Mouse (Mus musculus): Measurements from ENCODE around the gene Ttll1.

Gene Ttll1

GRCm38 (mm10) chr15:83510805-83511405 lies at the start of gene Ttll1:
TSS of gene Ttll1 (minus strand) at chr15:83510893.
- DNase-seq (ENCODE audit: low read depth, low spot score): peak; percentile 89

DNA sequence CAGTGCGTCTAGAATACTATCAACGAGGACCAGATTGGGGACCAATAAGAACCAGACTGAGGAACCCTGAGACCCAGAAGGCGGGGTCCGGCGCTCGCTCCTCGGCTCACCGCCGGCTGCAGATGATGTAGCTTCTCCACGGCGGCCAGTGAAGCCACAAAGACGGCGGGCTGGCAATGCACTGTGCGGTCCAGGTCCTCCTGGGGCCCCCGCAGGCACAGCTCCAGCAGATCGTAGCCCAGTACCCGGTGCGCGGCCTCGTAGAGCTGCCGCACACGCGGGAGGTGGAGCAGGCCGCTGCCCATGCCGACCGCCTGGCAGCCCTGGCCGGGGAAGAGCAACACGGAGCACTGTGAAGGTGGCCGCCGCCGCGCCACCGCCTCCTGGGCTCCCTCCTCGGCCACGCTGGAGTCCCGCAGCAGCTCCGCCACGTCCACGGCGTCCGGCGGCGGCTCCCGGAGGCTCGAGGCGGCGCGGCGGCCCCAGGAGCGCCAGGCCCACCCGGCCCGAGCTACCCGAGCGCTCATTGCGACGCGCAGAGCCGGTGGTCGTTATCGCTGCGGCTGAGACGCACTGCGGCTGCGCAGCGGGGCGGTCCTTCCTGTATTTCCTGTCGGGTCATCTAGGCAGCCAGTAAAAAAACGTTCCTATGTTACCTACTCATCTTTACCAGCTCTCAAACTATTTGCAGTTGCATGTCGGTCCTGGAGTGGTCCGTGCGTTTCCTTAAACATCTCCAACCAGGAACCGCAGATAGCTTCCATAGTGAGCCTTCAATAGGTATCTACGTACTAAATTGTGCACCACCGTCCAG lies 44.7 kb upstream of the Ttll1 start:
- no peak for DNase-seq (ENCODE audit: low read depth, low spot score)

DNA sequence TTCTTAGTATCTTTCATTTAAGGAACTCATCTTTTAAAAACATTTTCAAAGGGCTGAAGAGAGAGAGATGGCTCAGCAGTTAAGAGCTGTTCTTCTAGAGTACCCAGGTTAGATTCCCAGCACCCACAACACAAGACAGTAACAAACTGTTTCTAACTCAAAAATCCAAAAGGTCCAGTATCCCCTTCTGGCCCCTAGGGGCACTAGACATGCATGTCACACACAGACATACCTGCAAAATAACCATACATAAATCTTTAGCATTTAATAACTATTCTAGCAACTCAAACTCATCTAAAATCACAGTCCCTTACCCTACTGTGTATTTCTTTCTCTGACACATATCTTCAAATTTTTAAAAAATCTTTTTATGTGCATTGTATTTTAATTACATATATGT lies 43.1 kb upstream of the Ttll1 start:
- no peak for DNase-seq (ENCODE audit: low read depth, low spot score)

- no peak for DNase-seq (ENCODE audit: low read depth, low spot score)
Observed at GRCm38 (mm10) chr15:83550137-83550536, 39.4 kb upstream of the Ttll1 start.

DNA sequence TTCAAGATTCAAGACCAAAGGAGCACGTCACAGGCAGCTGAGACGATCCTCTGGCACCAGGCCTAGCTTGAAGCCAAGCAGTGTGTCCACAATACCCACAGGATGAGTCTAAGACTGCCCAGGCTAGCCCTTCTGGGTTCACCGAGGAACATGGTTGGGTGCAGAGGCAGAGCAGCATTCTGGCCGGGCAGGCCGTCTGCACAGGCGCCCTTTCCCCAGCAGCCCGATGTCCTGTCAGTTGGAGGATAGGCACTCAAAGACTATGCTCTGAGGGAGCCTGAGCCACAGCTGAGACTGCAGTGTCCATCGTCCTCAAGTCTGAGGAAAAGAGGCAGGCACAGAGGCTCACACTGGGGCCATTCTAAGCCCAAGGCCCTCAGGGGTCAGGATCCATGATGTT lies 36.5 kb upstream of the Ttll1 start:
- no peak for DNase-seq (ENCODE audit: low read depth, low spot score)

GRCm38 (mm10) chr15:83546029-83546428 lies 35.3 kb upstream of the Ttll1 start:
- no peak for DNase-seq (ENCODE audit: low read depth, low spot score)

DNA sequence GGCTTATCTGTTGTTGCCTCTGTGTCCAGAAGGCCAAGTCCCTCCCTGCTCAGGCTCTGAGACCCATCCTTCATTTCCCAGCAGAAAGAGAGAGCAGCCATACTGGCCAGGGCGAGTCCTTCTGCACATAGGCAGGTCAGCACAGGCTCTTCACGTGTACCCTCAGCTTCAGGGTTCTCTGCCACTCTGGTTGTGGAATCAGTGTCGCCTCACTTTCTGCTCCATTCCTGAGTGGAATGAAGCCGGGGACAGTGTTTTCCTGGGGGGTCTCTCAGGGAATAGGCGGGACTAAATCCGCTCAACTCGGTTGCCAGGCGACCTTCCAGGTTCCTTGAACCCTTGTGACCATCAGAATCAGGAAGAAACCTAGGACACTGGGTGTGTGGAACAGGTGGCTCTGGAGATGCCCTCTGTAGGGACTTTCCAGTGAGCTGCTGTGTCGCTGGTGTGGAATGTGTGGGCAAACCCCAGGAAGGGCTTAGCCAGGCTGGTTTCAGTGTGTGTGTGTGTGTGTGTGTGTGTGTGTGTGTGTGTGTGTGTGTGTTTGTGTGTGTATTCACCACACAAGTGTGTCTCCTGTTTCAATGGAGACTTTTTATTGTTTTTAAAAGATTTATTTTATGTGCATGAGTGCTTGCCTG lies 31.1 kb upstream of the Ttll1 start:
- no peak for DNase-seq (ENCODE audit: low read depth, low spot score)

GRCm38 (mm10) chr15:83539905-83540304 lies 29.2 kb upstream of the Ttll1 start:
- no peak for DNase-seq (ENCODE audit: low read depth, low spot score)

DNA sequence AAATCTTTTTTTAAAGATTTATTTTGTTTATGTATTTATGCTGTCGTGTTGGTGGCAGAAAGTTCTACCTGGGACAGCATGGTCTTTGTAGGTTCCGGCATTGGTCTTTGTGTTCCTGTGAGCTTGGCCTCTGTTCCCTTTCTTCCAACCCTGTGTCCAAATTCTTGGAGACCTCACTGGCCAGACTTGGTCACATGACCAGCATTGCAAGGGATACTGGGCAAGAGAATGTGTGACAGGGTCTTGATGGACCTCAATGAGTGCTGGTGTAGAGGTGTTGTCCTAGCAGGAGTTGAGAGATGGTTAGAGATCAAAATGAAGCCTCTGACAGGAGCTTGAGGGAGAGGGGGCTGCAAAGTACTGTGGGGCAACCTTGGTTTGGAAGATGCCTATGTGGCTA lies 28.2 kb upstream of the Ttll1 start:
- DNase-seq (ENCODE audit: low read depth, low spot score): no peak

- DNase-seq (ENCODE audit: low read depth, low spot score): no peak
Observed at GRCm38 (mm10) chr15:83535890-83536231, 25.2 kb upstream of the Ttll1 start.

GRCm38 (mm10) chr15:83534960-83535889 lies 24.5 kb upstream of the Ttll1 start:
- no peak for DNase-seq (ENCODE audit: low read depth, low spot score)

GRCm38 (mm10) chr15:83532606-83533005 lies 21.9 kb upstream of the Ttll1 start:
- DNase-seq (ENCODE audit: low read depth, low spot score): no peak

GRCm38 (mm10) chr15:83531961-83532469 lies 21.3 kb upstream of the Ttll1 start:
- DNase-seq (ENCODE audit: low read depth, low spot score): no peak

- DNase-seq (ENCODE audit: low read depth, low spot score): no peak
Observed at GRCm38 (mm10) chr15:83530688-83531087, 20.0 kb upstream of the Ttll1 start.

DNA sequence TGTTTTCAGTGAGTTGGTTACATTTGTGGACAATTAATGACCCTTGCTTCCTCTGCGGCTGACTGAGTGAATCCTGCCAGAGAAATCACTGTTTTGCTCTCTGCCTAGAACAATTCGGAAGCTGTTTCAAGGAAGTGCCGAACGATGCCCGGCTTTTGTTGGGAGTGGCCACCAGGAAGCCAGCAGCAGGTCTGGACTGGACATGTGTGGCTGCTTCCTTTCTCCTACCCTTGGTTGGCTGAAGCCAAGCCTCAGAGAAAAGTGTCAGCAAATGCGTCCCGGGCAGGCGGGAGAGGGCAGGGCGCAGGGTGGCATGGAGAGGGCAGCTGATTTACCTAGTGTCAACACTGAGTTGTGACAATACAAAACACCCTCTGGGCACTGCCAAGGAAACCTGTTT lies 19.5 kb upstream of the Ttll1 start:
- DNase-seq (ENCODE audit: low read depth, low spot score): no peak

DNA sequence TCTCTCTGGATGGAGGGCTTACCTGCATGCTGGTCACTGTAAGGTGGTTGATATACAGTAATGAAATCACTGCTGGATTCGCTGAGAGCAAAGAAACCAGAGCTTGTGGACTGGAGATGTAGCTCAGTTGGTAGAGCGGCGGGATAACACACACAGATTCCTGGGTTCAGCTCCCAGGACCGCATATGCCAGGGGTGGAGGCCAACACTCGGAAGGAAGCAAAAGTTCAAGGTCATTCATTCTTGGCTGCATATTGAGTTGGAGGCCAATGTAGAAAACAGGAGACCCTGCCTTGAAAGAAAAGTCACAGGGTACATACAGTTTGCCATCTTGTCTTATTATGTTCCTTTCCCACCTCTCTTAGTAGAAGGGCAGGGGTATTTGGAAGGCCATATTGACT lies 19.1 kb upstream of the Ttll1 start:
- no peak for DNase-seq (ENCODE audit: low read depth, low spot score)

- DNase-seq (ENCODE audit: low read depth, low spot score): no peak
Observed at GRCm38 (mm10) chr15:83528892-83529291, 18.2 kb upstream of the Ttll1 start.

DNA sequence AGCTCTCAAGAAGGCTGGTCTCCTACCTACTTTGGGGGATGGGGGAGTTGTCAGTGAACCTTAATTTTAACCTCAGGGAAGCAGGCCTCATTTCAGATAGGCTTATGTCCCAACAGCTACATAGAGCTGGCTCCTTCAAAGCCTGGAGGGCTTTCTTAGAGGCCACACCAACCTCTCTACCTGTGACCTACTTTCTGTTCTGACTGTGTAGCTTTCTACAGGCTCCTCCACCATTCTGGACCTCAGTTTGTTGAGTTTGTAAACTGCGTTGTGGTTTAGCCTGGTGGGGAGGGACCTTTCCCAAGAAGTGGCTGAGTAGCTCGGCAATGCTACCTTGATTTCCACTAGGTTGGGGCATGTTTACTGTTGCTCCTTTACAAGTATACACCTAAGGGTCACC lies 17.1 kb upstream of the Ttll1 start:
- DNase-seq (ENCODE audit: low read depth, low spot score): no peak

- DNase-seq (ENCODE audit: low read depth, low spot score): no peak
Observed at GRCm38 (mm10) chr15:83527092-83527437, 16.4 kb upstream of the Ttll1 start.

DNA sequence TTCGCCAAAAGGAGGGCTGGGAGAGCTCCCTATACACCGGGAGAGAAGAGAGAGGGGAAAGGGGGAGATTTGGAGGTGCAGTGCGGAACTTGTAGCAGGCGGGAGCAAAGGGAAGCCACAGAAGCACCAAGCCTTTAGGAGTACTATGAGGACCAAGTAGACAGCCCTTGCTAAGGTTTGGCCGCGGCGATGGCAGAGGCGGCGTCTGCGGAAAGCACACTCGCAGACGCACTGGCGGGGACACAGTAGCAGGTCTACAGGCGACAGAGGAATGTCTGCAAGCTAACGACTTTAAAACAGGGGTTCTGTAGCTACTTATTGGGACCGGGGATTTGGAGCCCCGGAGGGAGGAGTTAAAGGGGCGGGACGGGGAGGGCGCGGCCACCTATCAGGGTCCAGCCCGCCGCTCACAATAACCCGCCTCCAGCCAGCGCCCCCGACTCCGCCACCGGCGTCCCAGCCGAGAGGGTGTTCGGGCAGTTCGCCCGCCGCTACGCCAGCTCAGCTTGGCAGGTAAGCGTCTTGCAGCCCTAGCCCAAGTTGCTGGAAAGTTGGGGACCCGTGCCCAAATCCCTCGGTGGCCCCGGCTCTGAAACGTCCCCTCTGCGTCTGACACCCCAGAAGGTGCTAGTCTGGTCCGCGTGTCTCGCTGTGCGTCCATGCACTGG lies 15.9 kb upstream of the Ttll1 start, which contains the start of gene Bik:
TSS of gene Bik (plus strand) at position 439 of the 668 bp plus-strand sequence.
- no peak for DNase-seq (ENCODE audit: low read depth, low spot score)

DNA sequence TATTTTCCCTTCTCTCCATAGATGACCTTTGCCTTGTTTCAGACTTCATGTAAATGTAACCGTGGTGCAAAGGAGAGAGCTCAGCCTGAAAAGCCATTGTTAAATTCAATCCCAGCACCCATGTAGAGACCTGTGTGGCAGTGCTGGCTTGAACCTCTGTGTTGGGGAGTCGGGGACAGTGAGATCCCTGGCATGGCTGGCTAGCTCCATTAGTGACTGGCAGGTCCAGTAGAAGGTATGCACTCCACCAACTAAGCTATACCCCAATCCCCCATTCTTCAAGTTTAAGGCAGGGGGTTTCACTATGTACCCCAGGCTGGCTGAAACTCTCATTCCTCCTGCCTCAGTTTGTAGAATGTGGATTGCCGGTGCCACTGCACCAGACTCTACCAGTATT lies 13.6 kb upstream of the Ttll1 start:
- no peak for DNase-seq (ENCODE audit: low read depth, low spot score)

Data from WW6 (cell line).